Mouse (Mus musculus): ENCODE data around the gene Spats2l. TPM values are rescaled to one million over a fixed set of nuclear protein-coding genes. Genes with fewer than 3 reads are reported as not detected.
A peak's percentile ranks its signal among the peaks of the same experiment; 100 is the strongest.

The Spats2l gene
- total RNA-seq, 2 experiments from 2014 or later, result 6.1 to 9.5 TPM

DNA sequence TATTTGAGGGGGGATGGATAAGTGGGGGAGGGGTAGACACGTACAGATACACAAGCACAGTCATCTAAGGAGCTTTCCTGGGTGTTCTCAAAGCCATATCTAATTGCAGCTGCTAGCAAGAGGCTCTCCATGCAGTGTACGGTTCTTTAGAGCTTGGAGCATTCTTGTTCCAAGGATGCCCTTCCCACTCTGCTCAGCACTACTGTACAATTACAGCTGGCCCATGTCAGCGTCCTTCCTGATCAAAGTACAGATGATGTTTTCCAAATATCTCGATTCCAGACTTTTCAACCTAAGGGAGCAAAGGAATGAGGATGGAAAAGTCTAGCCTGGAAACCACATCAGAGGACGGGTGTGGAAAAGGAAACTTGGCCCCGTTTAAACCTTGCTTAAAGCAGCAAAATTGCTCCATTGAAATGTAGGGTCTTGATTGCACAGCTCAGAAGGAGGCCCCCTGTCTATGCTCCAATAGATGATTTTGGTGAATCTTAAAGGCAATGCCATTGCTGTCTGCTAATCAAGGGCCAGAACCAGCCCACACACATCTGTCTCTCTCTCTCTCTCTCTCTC is 46.6 kb downstream of the Spats2l start:
- no peak for DNase-seq
- intact Hi-C loops (cut with DNase I), result no loop called here

DNA sequence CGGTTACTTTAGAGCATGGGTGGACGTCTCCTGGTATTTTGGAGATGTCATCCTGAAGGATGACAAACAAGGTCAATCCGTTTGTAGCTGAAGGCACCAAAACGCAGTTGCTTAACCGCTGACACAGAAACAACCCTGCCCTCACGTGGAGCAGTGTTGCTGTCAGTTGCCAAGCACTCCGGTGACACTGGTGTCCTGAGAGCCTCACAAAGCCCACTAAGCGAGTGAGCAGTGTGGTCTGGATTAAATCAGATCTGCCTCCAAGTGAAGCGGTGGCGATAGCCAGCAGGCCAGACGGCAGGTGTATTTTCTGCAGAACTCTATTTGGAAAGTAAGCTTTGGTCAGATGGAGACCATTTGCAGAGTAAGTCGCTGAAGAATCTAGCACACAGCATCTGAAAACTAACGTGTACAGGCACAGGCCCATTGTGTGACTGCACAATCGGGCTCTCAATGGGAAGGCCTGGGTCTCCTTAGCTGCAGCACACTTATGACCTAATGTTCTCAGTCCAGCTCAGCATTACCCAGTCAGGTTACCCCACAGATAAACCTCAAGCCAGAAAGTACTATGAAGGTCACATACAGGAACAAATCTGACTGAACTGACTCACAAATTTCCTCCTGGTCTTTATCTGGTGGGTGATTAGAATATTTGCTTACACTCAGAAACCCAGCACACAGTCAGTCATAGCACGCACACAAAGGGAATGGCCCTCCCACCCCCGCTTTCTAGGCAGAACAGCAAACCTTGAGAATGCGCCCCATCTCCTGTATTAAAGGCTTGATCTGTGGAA is 51.2 kb downstream of the Spats2l start:
- DNase-seq, result no peak

GRCm38 (mm10) chr1:57826245-57826644 is 52.3 kb downstream of the Spats2l start:
- no peak for DNase-seq
- intact Hi-C loops (cut with DNase I), result no loop called here

More for the DNA sequence above, 51.2 kb downstream of the Spats2l start:
- intact Hi-C loops (cut with DNase I), result no loop called here

- no peak for DNase-seq
- intact Hi-C loops (cut with DNase I), result no loop called here
Observed at GRCm38 (mm10) chr1:57833145-57833544, 59.2 kb downstream of the Spats2l start.

DNA sequence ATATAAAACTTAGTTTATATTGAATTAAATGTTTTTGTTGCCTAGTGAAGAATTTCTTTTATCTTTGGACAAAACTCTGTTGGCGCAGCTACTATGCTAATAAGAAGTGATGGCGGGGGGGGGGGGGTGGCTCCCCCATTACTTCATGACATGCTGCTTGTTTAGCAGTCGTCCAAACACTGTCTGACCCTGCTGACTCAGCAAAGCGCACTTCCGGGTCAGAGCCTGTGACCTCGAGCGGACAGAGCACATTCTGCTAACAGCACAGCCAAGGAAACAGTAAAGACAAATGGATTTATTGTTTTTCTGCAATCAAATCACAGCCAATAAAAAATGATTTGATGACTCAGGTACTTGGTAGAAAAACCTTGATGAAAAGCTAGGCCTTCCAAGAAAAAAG is 61.2 kb downstream of the Spats2l start:
- intact Hi-C loops (cut with DNase I), result no loop called here
- no peak for DNase-seq

DNA sequence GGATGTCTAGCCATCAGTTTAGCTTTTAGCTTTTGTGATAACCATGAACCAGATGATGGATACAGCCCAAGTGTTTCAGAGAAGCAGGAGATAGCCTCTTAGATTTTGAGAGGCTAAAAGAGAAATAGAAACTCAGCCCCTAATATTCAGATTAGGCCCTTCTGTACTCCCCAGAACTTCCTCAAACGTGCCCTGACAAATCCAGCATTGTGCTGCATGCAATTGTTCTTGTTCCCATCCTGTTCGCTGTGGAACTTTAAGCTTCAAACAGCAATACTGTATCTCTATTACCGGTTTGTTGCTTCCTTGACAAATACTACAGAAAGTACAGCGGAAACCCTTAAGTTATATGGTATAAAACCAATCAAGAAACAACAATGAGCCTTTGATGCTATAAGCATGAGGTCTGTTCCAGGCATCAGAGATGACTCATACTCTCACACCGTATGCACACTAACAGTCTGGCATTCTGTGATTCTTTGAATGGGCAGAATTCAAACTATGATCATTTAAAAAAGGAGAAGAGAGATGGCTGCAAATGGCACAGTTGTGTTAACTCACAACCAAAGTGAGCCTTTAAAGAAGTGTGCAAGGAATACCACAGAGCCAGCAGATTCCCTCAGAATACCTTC is 62.8 kb downstream of the Spats2l start:
- intact Hi-C loops (cut with DNase I), result no loop called here

GRCm38 (mm10) chr1:57839863-57840262 is 65.9 kb downstream of the Spats2l start:
- DNase-seq, result no peak
- intact Hi-C loops (cut with DNase I), result no loop called here

More for the DNA sequence above, 62.8 kb downstream of the Spats2l start:
- DNase-seq, result no peak

GRCm38 (mm10) chr1:57845054-57845722 is 71.2 kb downstream of the Spats2l start:
- intact Hi-C loops (cut with DNase I), result no loop called here
- DNase-seq, result no peak

DNA sequence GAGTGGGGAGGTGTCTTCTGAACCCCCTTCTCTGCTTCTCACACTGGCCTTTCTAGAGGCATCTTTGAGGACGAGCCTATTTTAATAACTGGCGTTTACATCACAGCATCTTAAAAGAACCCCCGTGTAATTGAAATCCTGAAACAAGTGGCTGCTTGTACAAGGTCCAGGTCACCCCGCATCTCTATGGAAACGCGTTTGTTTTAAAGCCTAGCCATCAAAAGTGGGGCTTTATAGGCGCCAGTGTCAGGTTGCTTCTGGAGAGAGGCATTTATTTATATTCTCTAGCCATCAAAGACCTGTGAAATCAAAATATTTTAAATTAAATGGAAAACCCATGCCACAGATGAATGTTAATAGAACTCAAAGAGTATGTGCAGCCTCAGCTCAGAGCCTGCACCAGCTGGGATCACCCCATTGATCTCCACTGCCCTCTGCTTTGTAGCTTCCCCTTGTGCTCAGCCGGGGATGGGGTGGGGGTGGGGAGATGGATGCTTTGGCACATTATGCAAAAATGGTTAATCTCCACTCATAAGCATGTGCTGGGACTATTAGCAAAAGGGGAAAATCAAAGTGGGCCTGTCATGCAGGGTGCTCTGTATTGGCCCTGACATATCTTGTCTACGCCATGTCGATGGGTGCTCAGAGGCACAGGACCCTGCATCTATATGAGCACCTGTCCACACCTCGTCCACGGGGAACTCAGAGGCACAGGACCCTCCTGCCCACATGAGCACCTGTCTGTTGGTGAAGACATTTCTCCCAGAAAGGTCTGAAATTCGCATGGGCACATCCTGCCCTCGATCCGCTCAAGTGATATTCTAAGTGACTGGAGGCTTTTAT is 73.1 kb downstream of the Spats2l start:
- intact Hi-C loops (cut with DNase I), result no loop called here
- DNase-seq, result no peak

DNA sequence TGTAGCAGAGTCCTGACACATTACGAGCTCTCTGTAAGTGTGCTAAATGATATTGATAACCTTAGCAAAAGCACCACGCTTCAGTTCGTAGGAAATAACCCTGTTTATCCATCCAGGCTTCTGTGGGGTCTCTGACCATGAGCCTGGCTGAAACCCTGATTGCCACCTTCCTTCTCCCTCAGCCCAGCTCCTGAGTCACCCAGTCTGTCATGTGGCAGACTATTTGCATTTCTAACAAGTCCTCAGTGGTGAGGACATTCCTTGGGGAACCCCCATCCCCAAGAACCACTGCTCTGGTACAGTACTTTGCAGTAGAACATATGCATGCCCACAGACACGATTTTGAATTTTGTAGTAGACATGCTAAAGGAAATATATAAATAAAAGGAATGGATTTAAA is 75.1 kb downstream of the Spats2l start:
- intact Hi-C loops (cut with DNase I), result no loop called here
- no peak for DNase-seq

- intact Hi-C loops (cut with DNase I), result loop anchor here (5.0 kb wide), 2 partner anchors 73 to 423 kb away; no protein-coding TSS in a partner anchor
- peak; percentile 25 to 28 for DNase-seq
Observed at GRCm38 (mm10) chr1:57849916-57850315, 76.0 kb downstream of the Spats2l start.

- intact Hi-C loops (cut with DNase I), result loop anchor here (5.0 kb wide), 2 partner anchors 75 to 425 kb away; no protein-coding TSS in a partner anchor
- no peak for DNase-seq
Observed at GRCm38 (mm10) chr1:57851871-57852270, 77.9 kb downstream of the Spats2l start.

- intact Hi-C loops (cut with DNase I), result loop anchor here (5.0 kb wide), 2 partner anchors 75 to 425 kb away; no protein-coding TSS in a partner anchor
- peak; percentile 33 to 52 for DNase-seq
Observed at GRCm38 (mm10) chr1:57852562-57853271, 78.8 kb downstream of the Spats2l start.

GRCm38 (mm10) chr1:57857799-57858198 is 83.8 kb downstream of the Spats2l start:
- intact Hi-C loops (cut with DNase I), result loop anchor here (5.0 kb wide), 1 partner anchor 35 kb away; no protein-coding TSS in a partner anchor
- DNase-seq, result no peak

GRCm38 (mm10) chr1:57862024-57862423 is 88.1 kb downstream of the Spats2l start:
- DNase-seq, result no peak
- intact Hi-C loops (cut with DNase I), result no loop called here

GRCm38 (mm10) chr1:57868651-57869050 is 94.7 kb downstream of the Spats2l start:
- intact Hi-C loops (cut with DNase I), result no loop called here
- no peak for DNase-seq

GRCm38 (mm10) chr1:57872006-57872405 is 98.0 kb downstream of the Spats2l start:
- no peak for DNase-seq
- intact Hi-C loops (cut with DNase I), result no loop called here

DNA sequence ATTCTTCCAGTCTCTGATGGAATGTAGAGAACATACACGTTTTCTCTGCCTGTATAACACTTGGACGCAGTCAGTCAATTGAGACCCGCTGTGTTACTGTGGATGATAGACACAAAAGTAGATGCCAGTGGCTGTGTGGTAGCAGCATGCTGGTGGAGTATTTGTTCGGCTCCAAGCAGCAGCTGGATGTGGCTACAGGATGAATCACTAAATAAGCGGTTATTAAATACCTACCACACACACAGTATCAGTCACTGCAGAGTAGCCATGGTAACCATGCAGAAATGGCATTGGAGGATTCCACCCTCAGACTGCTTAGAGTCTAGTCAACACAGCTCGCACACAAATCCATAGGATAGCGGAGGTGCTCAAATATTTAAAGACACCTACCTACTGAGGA is 100.0 kb downstream of the Spats2l start:
- intact Hi-C loops (cut with DNase I), result no loop called here
- no peak for DNase-seq

GRCm38 (mm10) chr1:57875109-57875508 is 101.1 kb downstream of the Spats2l start:
- intact Hi-C loops (cut with DNase I), result no loop called here

More at GRCm38 (mm10) chr1:57875109-57875508, 101.1 kb downstream of the Spats2l start:
- no peak for DNase-seq

All from heart, postnatal 36 days (tissue).